Mouse (Mus musculus) kidney, embryonic 16.5 days (tissue): Measurements from ENCODE around the gene Myl12a. TPM values are rescaled to one million over a fixed set of nuclear protein-coding genes. Genes with fewer than 3 reads are reported as not detected.

Experiments
- ATAC-seq: fragments of 200-750 bp; cut with Nextera tagmentation; 2 replicates; pipeline ENCODE4 v1.8.0; 2017; ENCODE audit warnings: moderate TSS enrichment; ENCODE audit not compliant: low FRiP score, low TSS enrichment
- H3K27ac ChIP-seq: fragments of 300-500 bp; sonication (generic); 2 replicates; pipeline ENCODE4 v1.5.1; 2014; ENCODE audit warnings: low read length
- H3K27me3 ChIP-seq: fragments of 300-500 bp; sonication (generic); 2 replicates; pipeline ENCODE4 v1.6.1; 2014; ENCODE audit warnings: low read length, control low read depth, mixed read lengths; ENCODE audit not compliant: insufficient read depth
- H3K36me3 ChIP-seq: fragments of 300-500 bp; sonication (generic); 2 replicates; pipeline ENCODE4 v1.6.1; 2014; ENCODE audit warnings: low read length, control low read depth, mixed read lengths; ENCODE audit not compliant: insufficient read depth
- H3K4me1 ChIP-seq: fragments of 300-500 bp; sonication (generic); 2 replicates; pipeline ENCODE4 v1.6.1; 2014; ENCODE audit warnings: low read length, control low read depth, mixed read lengths; ENCODE audit not compliant: insufficient read depth
- H3K4me2 ChIP-seq: fragments of 300-500 bp; sonication (generic); replicated peaks from 2 replicates; pipeline ENCODE4 v1.6.1; 2014; ENCODE audit warnings: low read depth, low read length
- H3K4me3 ChIP-seq: fragments of 300-500 bp; sonication (generic); 2 replicates; pipeline ENCODE4 v1.5.1; 2014; ENCODE audit warnings: mild to moderate bottlenecking, low read length
- H3K9ac ChIP-seq: fragments of 300-500 bp; sonication (generic); replicated peaks from 2 replicates; pipeline ENCODE4 v1.6.1; 2014; ENCODE audit warnings: low read length
- H3K9me3 ChIP-seq: fragments of 300-500 bp; sonication (generic); 2 replicates; pipeline ENCODE4 v1.6.1; 2016; ENCODE audit warnings: low read length, control low read depth
- WGBS: fragments of 180-500 bp; shearing (Covaris S2); extraction: QIAGEN DNeasy Blood & Tissue Kit; methylation state at CpG from one replicate; pipeline ENCODE4 v1.1.7; 2014; 5-methylcytosine and 5-hydroxymethylcytosine counted together
- polyA plus RNA-seq: library from polyadenylated mRNA; unstranded; fragments of >200 nt; fragmentation: Nextera tagmentation; extraction: Ambion mirVana; gene quantifications from 2 replicates; pipeline ENCODE4 v1.2.1, GENCODE M21; 2015

Myl12a gene
- polyA plus RNA-seq, 1 experiment from 2014 or later = 696 TPM

GRCm38 (mm10) chr17:71014911-71015310 lies 12.2 kb upstream of the Myl12a start:
- no peak overlapping the region for H3K4me3 ChIP-seq
- peaks cover 23% of the 10 kb centered on the region for H3K4me1 ChIP-seq
- peak overlapping the region; percentile 71 for H3K27ac ChIP-seq
- H3K4me2 ChIP-seq = no peak overlapping the region
- 46% methylated on average over 5 of the region's 5 CpGs for WGBS
- no peaks in the 10 kb centered on the region for H3K36me3 ChIP-seq
- peak; percentile 58; the same call in 1 of the 2 replicates for ATAC-seq
- peak overlapping the region; percentile 31; the same call in 1 of the 2 replicates for H3K9ac ChIP-seq
- H3K9me3 ChIP-seq = no peaks in the 10 kb centered on the region
- H3K27me3 ChIP-seq = no peaks in the 10 kb centered on the region

GRCm38 (mm10) chr17:71013105-71013504 lies 10.4 kb upstream of the Myl12a start:
- Histone ChIP-seq H3K9ac (no peak overlapping the region), H3K27ac (no peak overlapping the region), H3K4me2 (no peak overlapping the region), H3K4me3 (no peak overlapping the region), H3K36me3 (no peaks in the 10 kb centered on the region), H3K4me1 (peaks cover 14% of the 10 kb centered on the region), H3K9me3 (no peaks in the 10 kb centered on the region), H3K27me3 (no peaks in the 10 kb centered on the region)
- WGBS = 83% methylated on average over 6 of the region's 6 CpGs
- no peak for ATAC-seq

GRCm38 (mm10) chr17:71011931-71012662 lies 9.4 kb upstream of the Myl12a start:
- no peaks in the 10 kb centered on the region for H3K27me3 ChIP-seq
- H3K4me1 ChIP-seq = peaks cover 14% of the 10 kb centered on the region
- no peaks in the 10 kb centered on the region for H3K9me3 ChIP-seq
- no peak overlapping the region for H3K27ac ChIP-seq
- no peak overlapping the region for H3K4me3 ChIP-seq
- H3K4me2 ChIP-seq = no peak overlapping the region
- no peak for ATAC-seq
- WGBS = 84% methylated on average over 9 of the region's 9 CpGs
- no peaks in the 10 kb centered on the region for H3K36me3 ChIP-seq
- H3K9ac ChIP-seq = no peak overlapping the region

- Histone ChIP-seq H3K4me3 (no peak overlapping the region), H3K9me3 (no peaks in the 10 kb centered on the region), H3K4me2 (no peak overlapping the region), H3K27me3 (no peaks in the 10 kb centered on the region), H3K4me1 (peaks cover 14% of the 10 kb centered on the region), H3K36me3 (no peaks in the 10 kb centered on the region), H3K27ac (no peak overlapping the region), H3K9ac (no peak overlapping the region)
- WGBS = 73% methylated on average over 7 of the region's 7 CpGs
- no peak for ATAC-seq
Measured at GRCm38 (mm10) chr17:71010646-71011242, 8.1 kb upstream of the Myl12a start.

GRCm38 (mm10) chr17:71009751-71010150 lies 7.1 kb upstream of the Myl12a start:
- Histone ChIP-seq H3K9me3 (no peaks in the 10 kb centered on the region), H3K27me3 (no peaks in the 10 kb centered on the region), H3K27ac (no peak overlapping the region), H3K4me2 (no peak overlapping the region), H3K9ac (no peak overlapping the region), H3K36me3 (no peaks in the 10 kb centered on the region), H3K4me3 (no peak overlapping the region), H3K4me1 (peaks cover 6% of the 10 kb centered on the region)
- WGBS = 50% methylated on average over 1 of the region's 1 CpGs
- ATAC-seq = no peak

GRCm38 (mm10) chr17:71008676-71009075 lies 6.0 kb upstream of the Myl12a start:
- H3K9me3 ChIP-seq = no peaks in the 10 kb centered on the region
- H3K4me1 ChIP-seq = peaks cover 5% of the 10 kb centered on the region
- H3K4me2 ChIP-seq = no peak overlapping the region
- no peak overlapping the region for H3K4me3 ChIP-seq
- H3K27me3 ChIP-seq = no peaks in the 10 kb centered on the region
- H3K9ac ChIP-seq = no peak overlapping the region
- ATAC-seq = no peak
- H3K27ac ChIP-seq = no peak overlapping the region
- 73% methylated on average over 3 of the region's 3 CpGs for WGBS
- no peaks in the 10 kb centered on the region for H3K36me3 ChIP-seq

- no peak overlapping the region for H3K4me3 ChIP-seq
- no peaks in the 10 kb centered on the region for H3K9me3 ChIP-seq
- 83% methylated on average over 5 of the region's 5 CpGs for WGBS
- H3K27me3 ChIP-seq = no peaks in the 10 kb centered on the region
- no peak overlapping the region for H3K9ac ChIP-seq
- no peaks in the 10 kb centered on the region for H3K36me3 ChIP-seq
- no peak overlapping the region for H3K27ac ChIP-seq
- no peak overlapping the region for H3K4me2 ChIP-seq
- ATAC-seq = no peak
- H3K4me1 ChIP-seq = peaks cover 16% of the 10 kb centered on the region
Measured at GRCm38 (mm10) chr17:71006976-71007375, 4.3 kb upstream of the Myl12a start.

GRCm38 (mm10) chr17:71004186-71004960 lies 1.7 kb upstream of the Myl12a start:
- no peak overlapping the region for H3K27ac ChIP-seq

GRCm38 (mm10) chr17:71003721-71004120 lies 1.0 kb upstream of the Myl12a start:
- H3K4me3 ChIP-seq = no peak overlapping the region
- H3K36me3 ChIP-seq = no peaks in the 10 kb centered on the region
- peaks cover 34% of the 10 kb centered on the region for H3K4me1 ChIP-seq
- H3K27ac ChIP-seq = peak overlapping the region; percentile 95
- no peaks in the 10 kb centered on the region for H3K9me3 ChIP-seq
- H3K9ac ChIP-seq = no peak overlapping the region
- ATAC-seq = no peak
- no peak overlapping the region for H3K4me2 ChIP-seq
- H3K27me3 ChIP-seq = no peaks in the 10 kb centered on the region
- WGBS = 85% methylated on average over 2 of the region's 2 CpGs

More at GRCm38 (mm10) chr17:71004186-71004960, 1.7 kb upstream of the Myl12a start:
- no peak for ATAC-seq
- H3K4me2 ChIP-seq = no peak overlapping the region
- H3K9ac ChIP-seq = no peak overlapping the region
- no peaks in the 10 kb centered on the region for H3K36me3 ChIP-seq
- no peak overlapping the region for H3K4me3 ChIP-seq
- WGBS = 94% methylated on average over 10 of the region's 10 CpGs
- peaks cover 30% of the 10 kb centered on the region for H3K4me1 ChIP-seq
- no peaks in the 10 kb centered on the region for H3K27me3 ChIP-seq
- no peaks in the 10 kb centered on the region for H3K9me3 ChIP-seq
